Mouse (Mus musculus): Measurements from ENCODE around the gene Slf2.

GRCm38 (mm10) chr19:44882552-44883024, 48.4 kb upstream of the Slf2 start:
- TF ChIP-seq GATA1 (IDR thresholded peaks at IDR 0.05; ENCODE audit: borderline replicate concordance, low read length) (no peak), FLI1 (IDR thresholded peaks at IDR 0.05; ENCODE audit: low read length) (no peak)

Data from megakaryocyte, embryonic 14.5 days (primary cell).